Mouse (Mus musculus) stomach, postnatal 0 days (tissue): Measurements from ENCODE around the gene Gsto1.

Source experiments
- CTCF ChIP-seq: IDR thresholded peaks from 2 replicates; pipeline ENCODE4 v1.5.1; 2016; ENCODE audit warnings: antibody characterized with exemption, low read depth, mild to moderate bottlenecking, moderate library complexity
- EP300 ChIP-seq: optimal IDR thresholded peaks from 2 replicates; pipeline ENCODE3; 2016; ENCODE audit warnings: antibody characterized with exemption

- TF ChIP-seq CTCF (peak; percentile 81), EP300 (no peak)
Observed at GRCm38 (mm10) chr19:47820832-47821493, 33.8 kb upstream of the Gsto1 start.
